Mouse (Mus musculus): ENCODE results near the gene Msh5.
"Not testable (repeated sequence)": the region's sequence is repeated elsewhere in the genome, so short reads cannot be mapped to it uniquely, and the experiment has no call there.

The Msh5 gene

DNA sequence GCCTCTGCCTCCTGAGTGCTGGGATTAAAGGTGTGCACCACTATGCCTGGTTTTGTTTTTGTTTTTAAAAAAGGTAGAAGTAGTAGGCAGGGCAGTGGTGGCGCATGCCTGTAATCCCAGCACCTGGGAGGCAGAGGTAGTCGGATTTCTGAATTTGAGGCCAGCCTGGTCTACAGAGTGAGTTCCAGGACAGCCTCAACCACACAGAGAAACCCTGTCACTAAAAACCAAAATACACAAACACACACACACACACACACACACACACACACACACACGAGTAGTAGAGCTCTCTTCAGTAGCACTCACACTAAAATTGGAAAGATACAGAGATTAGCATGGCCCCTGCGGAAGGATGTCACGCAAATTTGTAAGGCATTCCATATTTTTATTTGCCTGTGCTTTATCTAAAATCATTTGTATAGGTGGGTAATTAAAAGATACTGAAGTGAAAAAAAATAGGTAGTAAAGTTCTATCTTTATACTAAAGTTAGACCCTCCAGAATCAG lies 2.4 kb upstream of the Msh5 start:
- no peak for DNase-seq (ENCODE audit: low spot score in 2 of 2)

DNA sequence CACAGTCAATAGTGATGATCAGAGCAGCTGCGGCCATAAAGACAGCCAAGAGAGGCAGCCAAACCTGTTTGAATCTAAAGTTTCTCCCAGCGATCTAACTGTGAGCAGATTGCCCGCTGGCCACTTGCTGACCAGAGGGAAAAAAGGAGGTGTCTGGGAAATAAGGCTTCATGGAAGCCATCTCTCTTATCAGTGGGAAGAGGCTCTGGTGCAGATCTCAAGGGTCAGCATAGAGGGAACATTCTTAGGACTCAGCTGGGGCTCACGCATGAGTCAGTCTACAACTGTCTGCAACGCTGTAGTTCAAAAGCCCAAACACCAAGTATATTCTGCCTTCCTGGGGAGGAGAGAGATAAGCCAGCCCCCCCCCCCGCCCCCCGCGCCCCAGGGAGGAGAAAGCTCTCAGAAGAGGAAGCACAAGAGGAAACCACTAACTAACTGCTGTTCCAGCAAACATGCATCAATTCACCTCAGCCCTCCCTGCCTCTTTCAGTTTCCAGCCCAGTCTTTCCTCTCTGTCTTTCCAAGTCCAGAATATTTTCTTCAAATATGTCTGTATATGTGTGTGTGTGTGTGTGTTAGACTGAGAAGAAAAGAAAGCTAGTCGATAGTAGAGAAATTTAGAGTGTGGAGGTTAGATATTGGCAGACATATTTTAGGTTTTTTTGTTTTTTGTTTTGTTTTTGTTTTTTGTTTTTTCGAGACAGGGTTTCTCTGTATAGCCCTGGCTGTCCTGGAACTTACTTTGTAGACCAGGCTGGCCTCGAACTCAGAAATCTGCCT lies 1.8 kb upstream of the Msh5 start:
- peak; percentile 72 to 78 for DNase-seq (ENCODE audit: low spot score in 2 of 2)

DNA sequence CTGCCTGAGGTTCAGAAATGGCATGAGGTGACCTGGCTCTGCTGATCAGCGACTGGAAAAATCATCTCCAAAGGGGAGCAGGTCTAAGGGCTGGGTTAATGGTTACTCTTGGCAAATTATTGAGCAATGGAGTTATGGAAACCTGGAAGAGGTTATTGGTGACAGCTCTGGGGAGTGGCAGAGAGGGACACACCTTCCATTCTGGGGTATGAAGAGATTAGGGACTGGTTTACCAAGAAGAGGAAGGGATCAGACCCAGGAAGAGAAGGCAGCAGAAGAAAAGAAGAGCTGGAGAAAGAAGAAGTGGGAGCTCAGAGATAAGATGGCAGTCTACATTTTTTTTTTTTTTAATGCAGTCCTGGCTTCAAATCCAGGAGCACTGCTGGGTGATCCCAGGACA lies 1.1 kb upstream of the Msh5 start:
- DNase-seq (ENCODE audit: low spot score in 2 of 2), result no peak

DNA sequence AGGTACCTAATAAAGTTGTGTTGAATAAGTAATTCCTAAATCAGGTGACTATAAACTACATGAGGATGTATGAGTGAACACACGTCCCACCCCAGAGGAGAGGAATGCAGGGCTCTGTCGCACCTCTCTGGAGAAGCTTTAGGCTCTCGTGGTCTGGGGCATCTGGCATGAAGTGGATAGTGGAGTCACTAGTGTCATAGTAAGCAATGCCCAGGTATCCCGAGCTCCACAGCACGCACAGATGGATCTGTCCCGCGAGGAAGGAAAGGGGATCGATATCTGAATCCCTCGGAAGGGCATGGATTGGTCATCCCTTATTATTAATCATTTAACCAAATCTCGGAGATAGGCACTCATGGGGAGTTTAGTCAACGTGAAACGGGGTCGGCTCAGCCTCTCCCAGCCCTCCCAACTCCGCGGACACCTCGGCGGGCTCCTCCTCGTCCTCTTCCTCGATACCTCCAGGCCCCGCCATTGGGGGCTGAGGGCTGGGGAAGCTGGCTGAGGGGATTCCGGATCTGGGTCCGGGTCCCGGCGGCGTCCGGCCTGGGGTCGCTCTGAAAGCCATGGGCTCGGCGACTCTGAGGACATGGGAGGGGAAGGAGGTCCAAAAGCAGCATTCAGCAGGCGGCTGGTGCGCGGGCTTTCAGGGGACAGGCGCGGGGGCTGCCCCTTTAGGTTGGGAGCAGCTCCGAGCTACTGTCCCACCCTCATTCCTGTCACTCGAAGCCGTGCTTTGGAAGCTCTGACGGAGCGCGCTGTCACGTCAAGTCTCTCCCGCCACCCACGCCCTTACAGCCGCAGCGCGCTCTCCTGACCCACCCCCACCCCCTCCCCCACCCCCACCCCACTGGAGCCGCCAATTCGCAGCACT lies 501 bp downstream of the Msh5 start:
- no peak for DNase-seq (ENCODE audit: low spot score in 2 of 2)

DNA sequence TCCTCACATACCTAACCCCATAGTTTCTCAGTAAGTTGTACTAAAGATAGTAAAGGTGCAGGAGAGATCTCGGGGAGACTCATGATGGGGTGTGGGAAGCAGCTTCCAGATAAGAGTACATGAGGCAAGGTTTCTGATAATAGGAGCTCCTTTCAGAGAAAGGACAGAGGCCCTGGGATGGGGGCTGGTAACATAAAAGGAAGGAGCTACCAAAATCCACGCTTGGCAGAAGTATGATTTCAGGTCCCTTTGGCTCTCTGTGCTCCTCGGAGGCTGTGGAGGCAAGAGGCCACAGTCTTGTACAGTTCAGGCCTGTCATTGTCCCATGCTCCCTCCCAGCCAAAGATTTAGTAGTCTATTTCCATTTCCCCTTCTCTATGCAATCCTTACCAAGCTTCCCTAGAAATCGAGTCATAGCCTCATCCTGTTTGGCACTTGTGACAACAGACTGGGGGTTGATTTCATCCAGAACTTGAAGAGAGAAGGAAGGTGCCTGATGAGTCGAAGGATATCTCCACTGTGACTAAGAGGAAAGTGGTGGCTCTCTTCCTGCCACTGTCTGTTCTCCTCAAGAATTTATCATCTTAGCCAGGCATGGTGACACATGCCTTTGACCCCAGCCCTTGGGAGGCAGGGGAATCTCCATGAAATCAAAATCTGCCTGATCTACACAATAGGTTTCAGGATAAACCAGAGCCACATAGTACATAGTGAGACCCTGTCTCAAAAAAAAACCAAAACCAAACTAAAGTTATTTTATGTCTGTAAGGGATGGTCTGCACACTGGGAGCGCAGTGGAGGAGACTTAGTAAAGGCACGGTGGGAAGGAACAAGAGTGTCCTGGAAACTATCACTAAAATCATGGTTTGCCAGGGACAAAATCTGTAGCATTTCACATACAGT lies 1.4 kb downstream of the Msh5 start:
- no peak for DNase-seq (ENCODE audit: low spot score in 2 of 2)

DNA sequence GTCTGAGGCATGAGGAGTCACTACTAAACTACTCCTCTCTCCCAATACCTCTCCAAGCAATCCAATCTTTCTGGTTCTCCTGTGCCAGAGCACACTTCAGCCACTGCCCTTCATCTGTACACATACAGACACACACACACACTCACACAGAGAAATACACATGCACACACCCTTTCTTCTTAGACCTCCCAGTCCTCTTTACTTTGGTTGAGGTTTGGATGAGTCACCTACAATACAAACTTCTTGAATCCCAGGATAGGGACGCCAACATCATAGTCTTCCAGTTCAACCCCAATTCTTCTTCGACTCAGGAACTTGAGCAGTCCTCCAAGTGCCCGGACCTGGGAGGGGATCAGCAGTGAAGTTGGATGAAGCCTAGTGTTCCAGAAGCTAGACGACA lies 2.8 kb downstream of the Msh5 start:
- no peak for DNase-seq (ENCODE audit: low spot score in 2 of 2)

DNA sequence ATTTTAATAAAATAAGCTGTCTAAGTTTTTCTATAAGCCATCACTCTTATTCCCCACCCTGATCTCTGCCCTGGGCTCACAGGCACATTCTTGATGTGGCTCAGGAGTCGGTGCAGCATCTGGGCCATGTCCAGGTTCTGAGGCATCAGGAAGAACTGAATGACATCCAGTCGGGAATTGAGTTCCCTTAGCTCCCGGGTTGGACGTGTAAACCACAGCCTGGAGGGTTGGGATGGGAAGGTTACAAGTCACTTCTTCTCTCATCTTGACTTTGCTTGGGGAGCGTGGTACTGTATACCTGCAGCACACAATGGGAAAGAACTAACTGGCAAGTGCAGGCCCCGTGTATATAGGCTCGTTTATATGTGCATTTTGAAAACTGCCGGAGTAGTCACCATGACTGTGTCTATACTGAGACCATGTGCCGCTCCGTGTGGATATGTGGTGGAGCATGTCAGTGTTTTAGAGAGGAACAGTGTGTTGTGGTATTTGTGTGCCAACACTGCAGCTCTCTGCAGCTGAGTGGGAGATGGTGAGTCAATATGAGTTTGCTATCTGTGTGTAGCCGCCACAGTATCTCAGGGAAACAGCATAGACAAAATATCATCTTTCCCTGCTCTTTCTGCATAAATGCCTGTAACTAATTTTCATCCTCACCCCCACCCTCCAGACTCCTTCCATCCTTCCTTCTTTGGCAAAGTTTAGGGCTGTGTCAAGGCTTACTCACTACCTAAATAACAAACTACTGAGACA lies 7.2 kb downstream of the Msh5 start:
- no peak for DNase-seq (ENCODE audit: low spot score in 2 of 2)

DNA sequence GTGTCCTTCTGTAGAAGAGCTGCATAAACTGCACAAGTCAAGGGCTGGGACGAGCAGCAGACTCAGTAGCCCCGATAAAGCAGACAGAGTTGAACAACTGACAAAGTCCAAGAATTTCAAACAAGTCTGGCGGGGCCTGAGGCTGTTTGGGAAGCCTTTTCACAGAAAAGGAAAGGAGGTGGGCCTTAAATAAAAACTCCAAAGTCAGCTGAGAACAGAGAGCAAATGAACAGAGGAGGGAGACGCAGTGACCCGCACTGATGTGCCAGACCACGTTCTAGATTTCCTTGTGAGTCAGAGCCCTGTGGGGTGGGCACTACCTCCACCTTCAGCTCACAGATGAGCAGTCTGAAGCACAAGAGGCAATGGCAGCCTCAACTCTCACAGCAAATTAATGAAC lies 11.6 kb downstream of the Msh5 start:
- no peak for DNase-seq (ENCODE audit: low spot score in 2 of 2)

DNA sequence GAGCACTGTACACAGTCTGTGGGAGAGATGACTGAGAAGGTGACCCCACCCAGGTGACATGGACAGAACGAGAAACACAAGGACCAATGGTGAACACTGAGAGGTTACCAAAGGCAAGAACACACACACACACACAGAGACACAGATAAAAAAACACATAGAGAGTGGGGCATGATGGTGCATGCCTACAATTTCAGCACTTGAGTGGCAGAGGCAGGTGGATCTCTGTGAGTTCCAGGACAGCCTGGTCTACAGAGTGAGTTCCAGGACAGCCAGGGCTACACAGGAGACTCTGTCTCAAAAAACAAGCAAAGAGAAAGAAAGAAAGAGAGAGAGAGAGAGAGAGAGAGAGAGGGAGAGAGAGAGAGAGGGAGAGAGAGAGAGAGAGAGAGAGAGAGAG lies 12.8 kb downstream of the Msh5 start:
- DNase-seq (ENCODE audit: low spot score in 2 of 2), result not testable (repeated sequence)

DNA sequence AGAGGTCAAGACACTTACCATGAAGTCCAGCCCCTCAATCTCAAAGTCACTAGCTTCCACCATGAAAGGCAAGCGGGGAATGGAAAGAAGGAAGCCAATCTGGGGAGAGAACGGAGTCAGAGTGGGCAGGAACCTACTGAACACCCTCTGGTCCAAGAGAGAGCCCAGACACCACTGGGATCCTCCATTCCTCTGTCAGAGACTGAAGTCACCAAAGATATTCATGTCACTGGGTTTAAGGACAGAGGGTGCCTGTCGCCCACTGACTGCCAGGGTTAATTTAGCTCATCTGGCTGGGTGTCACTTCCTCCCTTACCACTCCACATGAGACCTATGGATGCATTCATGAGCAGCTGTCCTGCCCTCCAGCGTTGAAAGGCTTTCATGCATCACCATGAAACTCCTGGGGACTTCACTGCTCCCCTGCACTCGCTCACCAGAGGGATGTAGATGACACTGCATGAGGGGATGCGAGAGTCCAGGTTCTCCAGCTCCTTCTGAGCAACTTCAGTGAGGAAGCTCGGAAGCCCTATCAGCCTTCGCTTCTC lies 14.1 kb downstream of the Msh5 start:
- DNase-seq (ENCODE audit: low spot score in 2 of 2), result no peak

DNA sequence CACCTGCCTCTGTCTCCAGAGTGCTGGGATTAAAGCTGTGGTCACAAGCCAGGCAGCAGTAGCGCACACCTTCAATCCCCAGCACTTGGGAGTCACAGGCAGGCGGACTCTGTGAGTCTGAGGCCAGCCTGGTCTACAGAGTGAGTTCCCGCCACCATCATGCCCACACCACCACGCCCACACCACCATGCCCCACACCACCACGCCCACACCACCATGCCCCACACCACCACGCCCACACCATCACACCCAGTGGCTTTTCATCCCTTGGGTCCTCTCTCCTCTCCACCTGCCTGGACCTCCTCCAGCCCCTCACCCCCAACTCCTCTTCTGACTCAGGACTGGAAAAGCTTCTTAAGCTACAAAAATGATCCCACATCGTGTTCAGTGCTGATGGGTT lies 14.7 kb downstream of the Msh5 start:
- no peak for DNase-seq (ENCODE audit: low spot score in 2 of 2)

DNA sequence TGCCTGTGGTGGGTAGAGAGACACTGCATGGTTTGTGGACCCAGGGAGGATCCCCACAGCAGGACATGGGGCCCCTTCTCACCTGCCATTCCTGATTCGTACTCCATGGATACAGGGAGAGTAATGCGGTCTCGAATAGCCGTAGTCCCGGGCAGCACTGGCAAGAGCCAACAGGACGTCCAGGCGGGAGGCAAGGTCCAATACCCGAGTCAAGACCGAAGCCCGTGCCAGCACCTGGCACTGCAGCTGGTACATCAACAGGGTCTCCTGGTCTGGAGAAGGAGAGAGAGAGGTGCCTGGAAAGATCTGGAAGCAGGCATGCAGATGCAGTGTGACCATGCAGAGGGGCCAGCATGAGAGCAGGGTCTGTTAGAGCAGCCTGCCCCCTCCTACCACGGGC lies 15.3 kb downstream of the Msh5 start:
- DNase-seq (ENCODE audit: low spot score in 2 of 2), result no peak

DNA sequence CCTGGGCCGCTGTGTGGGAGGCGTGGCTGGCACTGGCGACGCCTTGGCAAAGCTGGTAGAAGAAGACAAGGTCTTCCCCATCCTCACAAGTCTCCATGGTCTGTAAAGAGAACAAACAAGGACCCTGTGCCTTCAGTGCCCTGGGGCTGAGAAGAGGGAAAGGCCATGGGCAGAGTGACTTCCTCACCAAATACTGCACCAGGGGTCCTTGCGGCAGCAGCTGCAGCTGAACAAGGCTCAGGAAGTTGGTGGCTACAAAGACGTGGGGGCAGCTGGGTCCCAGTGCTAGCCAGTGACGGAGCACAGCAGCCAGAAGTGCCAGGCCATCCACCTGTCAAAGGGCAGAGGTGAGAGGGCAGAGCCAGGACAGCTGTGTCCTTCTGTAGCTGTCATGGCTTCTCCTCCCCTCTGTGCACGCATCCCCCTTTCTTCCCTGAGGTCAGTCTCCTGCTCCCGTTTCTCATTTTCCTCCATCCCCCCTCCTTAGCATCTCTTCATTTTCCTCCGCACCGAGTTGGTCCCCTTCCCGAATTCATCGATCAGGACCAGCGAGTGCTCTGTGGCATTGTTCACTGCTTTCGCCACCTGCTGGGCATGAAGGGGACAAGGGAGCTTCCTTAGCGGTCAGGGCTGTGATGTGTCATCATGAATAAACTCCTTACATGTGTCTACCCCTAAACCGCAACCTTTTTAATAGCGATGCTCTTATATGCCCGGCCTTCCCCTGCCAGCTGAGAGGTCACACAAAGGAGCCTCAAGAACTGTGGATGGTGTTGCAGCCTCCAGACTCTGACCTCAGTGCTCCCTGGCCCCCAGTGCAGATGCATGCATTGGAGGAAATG lies 16.6 kb downstream of the Msh5 start:
- no peak for DNase-seq (ENCODE audit: low spot score in 2 of 2)

DNA sequence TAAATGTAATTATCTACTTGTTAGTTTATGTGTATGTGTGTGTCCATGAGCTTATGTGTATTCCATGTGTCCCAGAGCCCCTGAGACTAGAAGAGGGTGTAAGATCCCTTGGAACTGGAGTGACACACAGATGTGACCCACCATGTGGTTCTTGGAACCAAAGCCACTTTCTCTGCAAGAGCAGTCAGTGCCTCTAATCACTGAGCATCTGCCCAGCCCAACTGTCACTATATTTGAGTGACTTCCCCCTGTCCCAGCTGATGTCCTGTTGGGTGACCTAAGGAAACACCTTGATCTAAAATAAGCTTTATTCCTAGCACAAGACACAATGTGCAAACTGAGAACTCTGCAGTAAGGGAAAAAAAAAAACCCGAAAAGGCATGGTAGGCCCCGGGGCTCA lies 18.2 kb downstream of the Msh5 start:
- no peak for DNase-seq (ENCODE audit: low spot score in 2 of 2)

DNA sequence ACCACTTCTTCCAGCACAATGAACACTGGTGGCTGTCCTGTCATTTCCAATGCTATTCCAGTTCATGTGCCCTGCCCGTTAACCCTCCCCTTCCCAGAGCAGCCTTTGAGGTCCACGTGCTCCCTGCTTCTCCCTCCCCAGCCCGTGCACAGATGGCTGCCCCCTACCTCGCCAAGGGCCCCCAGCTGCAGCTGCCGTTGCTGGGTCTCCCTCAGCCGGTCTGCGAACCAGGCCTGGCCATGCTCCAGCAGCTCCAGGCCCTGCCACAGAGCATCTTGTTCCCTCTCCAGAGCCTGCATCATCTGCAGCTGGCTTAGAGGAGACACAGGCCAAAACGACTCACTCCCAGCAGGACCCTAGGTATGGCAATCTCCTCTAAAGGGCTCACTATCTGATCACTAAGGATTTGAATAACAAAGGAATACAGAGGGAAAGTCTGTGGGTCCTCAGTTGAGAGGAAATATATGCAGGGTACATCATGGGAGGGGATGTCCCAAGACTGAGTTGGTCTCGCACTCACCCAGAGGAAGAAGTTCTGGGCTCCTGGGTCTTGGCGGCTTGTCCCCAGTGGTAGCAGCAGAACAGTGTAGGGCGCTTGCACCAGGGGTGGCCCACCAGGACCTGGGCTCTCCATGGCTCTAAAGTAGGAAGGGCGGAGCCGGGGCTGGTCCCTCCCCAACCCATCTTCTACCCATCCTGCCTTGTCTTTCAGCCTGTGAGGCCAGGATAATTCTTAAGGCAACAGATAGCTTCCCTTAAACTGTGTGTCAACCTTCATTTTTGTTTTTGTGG lies 19.1 kb downstream of the Msh5 start, which contains the start of gene Sapcd1:
Gene Sapcd1 (minus strand): TSS at position 740 of the 792 bp plus-strand sequence.
- DNase-seq (ENCODE audit: low spot score in 2 of 2), result peak; percentile 57 to 61

DNA sequence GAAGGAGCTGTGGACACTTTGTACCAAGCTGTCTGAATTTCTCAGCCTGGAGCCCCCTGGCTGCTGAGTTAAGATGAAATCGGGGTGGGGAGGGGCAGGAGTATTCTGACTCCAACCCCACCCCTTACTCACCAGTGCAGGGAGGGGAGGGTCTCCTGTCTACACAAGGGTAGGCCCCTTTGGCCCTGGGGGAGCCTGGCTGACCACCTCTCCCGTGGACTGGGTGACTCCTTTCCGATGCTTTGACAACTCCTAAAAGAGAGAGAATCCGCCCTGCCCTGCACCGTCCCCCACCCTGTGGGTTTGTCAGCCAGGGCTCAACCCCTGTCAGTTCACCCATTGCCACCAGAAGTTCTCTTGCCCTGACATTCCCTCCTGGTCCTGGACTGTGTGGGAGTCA lies 20.3 kb downstream of the Msh5 start:
- DNase-seq (ENCODE audit: low spot score in 2 of 2), result no peak

DNA sequence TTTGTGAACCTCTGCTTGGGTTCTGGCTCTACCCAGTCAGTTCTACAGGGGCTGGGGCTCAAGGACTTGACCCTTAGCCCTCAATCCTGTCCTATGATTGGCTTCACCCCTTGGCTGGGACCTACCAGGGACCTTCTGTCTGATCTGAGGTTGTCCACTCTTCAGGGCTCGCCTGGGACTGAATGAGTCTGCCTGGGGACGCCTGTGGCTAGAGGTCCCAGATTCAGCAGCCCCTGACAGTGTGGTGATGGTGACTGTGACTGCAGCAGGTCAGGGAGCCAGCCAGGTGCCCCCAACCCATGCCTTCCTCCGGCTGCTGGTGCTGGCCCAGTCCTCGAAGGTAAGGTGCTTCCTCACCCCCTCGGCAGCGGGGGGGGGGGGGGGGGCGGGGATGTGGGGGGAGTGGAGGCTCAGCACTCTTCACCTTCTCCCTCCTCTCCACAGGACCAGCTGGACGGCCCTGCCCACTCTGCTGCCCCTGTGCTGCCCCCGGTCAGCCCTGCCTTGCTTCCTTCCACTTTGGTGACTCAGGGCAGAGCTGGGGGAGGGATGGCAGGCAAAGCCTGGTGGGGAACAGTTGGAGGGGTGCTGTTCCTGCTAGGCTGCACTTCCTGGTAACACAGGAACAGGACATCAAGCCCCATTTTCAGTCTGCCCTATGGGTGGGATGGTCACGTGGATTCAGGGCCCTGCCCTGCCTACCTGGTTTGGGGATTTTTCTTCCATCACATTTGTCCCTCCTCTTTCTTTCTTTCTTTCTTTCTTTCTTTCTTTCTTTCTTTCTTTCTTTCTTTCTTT lies 21.7 kb downstream of the Msh5 start:
- DNase-seq (ENCODE audit: low spot score in 2 of 2), result no peak

DNA sequence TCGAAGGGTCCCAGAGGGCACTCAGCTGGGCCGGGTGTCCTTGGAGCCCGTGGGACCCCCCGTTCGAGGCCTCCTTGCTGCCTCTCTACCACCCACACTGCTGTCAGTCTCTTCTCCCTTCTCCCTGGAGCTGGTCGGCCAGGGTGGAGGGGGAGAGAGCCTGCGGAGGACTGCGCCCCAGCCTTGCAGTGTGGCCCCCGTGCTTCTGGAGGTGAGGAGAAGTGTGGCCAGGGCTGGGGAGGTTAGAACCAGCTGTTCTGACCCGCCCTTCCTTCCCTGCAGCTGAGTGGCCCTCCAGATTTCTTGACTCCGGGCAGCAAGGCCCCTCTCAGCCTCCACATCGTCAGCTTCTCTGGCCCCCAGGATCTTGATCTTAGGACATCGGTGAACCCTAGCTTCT lies 22.3 kb downstream of the Msh5 start:
- DNase-seq (ENCODE audit: low spot score in 2 of 2), result no peak

Data from spleen, postnatal 36 days (tissue).